Mouse (Mus musculus): ENCODE measurements around the gene Mcl1. TPM values are rescaled to one million over a fixed set of nuclear protein-coding genes. Genes with fewer than 3 reads are reported as not detected.

Mcl1 gene
- total RNA-seq, 2 experiments from 2014 or later, result 70.6 to 83.2 TPM

DNA sequence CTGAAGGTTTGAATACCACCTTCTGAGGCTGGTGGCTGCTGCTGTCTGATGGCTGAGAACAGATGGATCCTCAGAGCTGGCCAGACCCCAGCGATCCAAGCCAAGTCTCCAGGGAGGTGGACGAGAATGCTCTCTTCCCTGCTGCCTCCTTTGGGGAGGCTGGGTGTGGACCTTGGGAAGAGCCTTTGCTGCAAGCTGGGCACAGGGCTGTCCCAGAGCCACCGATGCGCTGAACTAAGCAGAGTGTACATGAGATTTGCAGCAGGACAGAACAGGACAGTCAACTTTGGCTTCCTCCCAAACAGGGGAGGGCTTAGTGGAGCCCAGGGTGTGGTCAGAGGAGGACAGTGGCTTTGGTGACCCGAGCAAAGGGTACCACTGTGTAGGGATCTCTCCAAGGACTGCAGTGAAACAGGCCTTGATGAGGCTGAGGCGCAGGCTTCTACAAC, 41.7 kb downstream of the Mcl1 start:
- ATAC-seq (replicated peaks; ENCODE audit: low FRiP score, poor library complexity, severe bottlenecking), result no peak

DNA sequence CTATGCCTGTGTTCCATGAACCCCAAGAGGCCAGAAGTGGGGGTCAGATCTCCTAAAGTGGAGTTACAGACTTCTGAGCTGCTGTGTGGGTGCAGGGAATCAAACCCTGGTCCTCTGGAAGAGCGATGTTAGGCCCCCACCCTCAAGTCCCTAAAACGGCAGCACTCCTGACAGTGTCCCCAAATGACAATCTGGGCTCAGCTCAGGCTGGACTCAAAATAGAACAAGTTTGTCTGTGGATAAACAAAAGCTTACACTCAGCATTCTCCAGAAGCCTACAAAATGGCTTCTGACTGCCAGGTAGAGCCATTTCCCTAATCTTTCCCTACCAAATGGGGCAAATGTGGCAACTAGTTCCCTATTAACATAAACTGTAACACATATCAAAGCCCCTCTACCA, 42.5 kb downstream of the Mcl1 start:
- ATAC-seq (replicated peaks; ENCODE audit: low FRiP score, poor library complexity, severe bottlenecking), result no peak

DNA sequence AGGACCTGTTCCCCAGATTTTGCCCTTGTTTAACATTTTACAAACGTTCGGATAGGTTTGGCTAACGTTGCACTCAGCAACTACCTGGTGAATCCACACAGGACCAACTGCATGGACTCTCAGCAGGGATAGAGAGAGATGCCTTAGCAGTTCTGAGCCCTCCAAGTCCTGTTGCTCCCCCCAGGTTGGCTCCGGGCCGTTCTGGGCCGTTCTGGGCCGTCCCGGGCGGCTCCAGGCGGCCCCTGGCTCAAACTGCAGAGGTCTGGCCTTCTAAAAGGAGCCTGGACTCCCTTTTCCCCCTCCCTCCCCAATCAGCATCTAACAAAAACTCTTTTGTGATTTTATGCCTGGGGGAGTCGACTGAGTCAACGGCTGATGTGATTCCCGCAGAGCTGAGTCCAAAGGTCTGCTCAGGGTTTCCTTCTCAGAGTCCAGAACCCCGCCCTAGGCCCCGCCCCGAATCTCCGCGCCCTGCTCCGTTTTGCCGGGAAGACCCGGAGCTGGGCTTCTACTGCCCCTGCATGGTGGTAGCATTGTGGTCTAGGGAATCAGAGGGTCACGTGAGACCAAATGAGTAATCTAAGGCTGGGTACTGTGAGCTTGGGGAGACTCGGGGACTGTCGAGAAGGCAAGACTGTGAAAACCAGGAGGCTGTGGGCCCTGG, 43.4 kb downstream of the Mcl1 start:
- no peak for ATAC-seq (replicated peaks; ENCODE audit: low FRiP score, poor library complexity, severe bottlenecking)

DNA sequence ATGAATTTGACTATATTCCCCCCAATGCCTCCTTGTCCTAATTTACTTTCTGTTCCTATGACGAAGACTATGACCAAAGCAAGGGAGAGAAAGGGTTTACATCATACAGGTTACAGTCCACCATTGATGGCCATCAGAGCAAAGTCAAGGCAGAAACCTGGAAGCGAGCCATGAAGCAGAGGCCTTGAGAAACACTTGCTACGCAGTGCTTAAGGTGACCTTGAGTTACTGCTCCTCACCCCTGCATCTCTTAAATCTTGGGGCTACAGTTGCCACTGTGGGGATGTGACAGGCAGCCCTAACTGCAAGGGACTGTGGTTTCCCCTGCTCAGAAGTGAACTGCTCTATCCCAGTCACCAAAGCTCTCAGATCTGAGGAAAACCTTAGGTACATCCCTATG, 44.7 kb downstream of the Mcl1 start:
- no peak for ATAC-seq (replicated peaks; ENCODE audit: low FRiP score, poor library complexity, severe bottlenecking)

DNA sequence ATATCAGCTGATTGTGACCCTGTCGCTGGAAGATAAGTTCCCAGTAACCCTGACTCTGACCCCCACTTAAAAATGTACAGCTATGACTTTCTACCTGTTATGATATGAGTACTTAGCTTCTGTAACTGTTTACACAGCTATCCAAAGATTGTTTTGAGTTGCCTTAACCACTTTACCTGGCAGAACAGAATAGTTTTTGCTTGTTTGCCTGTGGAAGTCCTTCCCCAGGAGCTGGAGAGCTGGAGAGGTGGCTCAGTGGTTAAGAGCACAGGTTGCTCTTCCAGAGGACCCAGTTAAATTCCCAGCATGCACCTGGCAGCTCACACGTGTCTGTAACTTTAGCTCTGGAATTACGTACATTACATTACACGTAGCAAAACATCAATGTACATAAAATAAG, 46.0 kb downstream of the Mcl1 start:
- no peak for ATAC-seq (replicated peaks; ENCODE audit: low FRiP score, poor library complexity, severe bottlenecking)

DNA sequence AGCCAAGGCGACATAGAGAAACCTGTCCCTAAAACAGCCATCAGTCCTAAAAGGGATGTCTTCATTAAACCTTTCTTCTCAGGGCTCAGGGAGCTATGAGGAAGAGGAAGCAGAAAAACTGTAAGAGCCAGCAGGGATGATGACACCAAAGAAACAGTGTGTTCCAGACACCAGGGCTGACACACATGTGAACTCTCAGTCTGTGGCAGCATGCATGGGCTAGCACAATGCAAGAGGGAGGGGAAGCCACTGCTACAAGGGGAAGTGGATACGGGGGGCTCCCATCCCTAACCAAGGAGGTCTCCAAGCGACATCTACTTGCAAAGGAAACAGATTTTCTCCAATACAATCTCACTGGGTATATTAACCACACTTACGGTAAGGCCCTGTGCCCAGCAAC, 47.7 kb downstream of the Mcl1 start:
- no peak for ATAC-seq (replicated peaks; ENCODE audit: low FRiP score, poor library complexity, severe bottlenecking)

DNA sequence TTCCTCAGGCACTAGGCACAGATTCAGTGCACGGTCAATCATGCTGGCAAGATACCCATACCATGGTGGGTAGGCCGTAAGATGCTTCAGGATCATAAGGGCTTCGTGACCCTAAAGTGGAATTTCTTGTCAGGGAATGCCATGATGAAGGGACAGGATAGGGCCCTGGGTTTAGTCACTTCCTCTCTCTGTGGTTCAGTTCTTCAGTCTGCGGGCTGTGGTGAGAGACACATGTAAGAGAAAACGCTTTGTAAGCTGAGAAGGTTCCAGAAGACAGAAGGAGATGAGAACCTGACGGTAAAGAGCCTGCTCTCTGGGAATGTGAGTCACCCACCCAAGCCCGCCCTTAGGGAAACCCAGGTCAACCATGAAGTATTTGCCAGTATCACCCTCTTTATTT, 48.9 kb downstream of the Mcl1 start:
- no peak for ATAC-seq (replicated peaks; ENCODE audit: low FRiP score, poor library complexity, severe bottlenecking)

DNA sequence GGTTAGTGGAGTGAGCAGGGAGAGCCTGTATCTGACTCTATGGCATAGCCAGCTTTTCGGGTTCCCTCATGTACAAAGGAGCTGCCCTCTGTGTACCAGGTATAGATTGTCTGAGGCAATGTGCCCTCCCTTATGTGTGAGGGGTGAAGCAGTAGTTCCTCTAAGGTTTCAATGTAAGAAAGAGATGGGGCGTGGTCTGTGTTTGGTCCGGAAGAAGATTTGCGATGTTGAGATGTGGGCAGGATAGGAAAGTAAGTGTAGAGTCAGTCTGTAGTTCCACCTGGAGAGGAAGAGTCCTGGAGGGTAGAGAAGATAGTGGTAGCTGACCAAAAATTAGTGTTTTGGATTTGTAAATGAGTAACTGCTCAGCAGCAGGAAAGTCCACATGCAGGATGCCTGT, 50.5 kb downstream of the Mcl1 start:
- no peak for ATAC-seq (replicated peaks; ENCODE audit: low FRiP score, poor library complexity, severe bottlenecking)

DNA sequence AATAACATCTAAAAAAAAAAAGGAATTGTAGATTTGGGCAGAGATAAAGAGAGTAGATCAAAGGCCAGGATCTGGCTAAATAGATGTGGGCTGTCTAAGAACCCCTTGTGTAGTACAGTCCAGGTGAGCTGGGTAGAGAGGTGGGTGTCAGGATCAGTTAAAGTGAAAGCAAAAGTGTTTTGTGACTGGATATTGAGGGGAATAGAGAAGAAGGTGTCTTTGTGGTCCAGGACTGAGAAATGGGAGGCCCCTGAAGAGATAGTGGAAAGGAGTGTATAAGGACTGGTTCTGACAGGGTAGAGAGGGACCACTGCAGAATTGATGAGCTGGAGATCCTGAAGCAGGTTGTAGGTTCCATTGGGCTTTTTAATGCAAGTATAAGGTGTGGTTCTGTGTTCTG, 51.4 kb downstream of the Mcl1 start:
- no peak for ATAC-seq (replicated peaks; ENCODE audit: low FRiP score, poor library complexity, severe bottlenecking)

Other genes starting within 250 kb of the Mcl1 start
- 35.9 and 43.1 TPM in 2 replicates for gene Arnt, start 224.4 kb upstream of the Mcl1 start, total RNA-seq (2015; ENCODE audit: low replicate concordance)
- gene Arnt, start 224.4 kb upstream of the Mcl1 start, total RNA-seq (2017; ENCODE audit: low replicate concordance), result 36.0 and 53.4 TPM in 2 replicates
- 5.2 TPM in 1 of 2 replicates, not detected in the other for gene Ctsk, start 159.5 kb upstream of the Mcl1 start, total RNA-seq (2015; ENCODE audit: low replicate concordance)
- gene Ctsk, start 159.5 kb upstream of the Mcl1 start, total RNA-seq (2017; ENCODE audit: low replicate concordance), result 1.0 TPM in 1 of 2 replicates, not detected in the other
- 96.5 and 125 TPM in 2 replicates for gene Ctss, start 132.0 kb upstream of the Mcl1 start, total RNA-seq (2015; ENCODE audit: low replicate concordance)
- gene Ctss, start 132.0 kb upstream of the Mcl1 start, total RNA-seq (2017; ENCODE audit: low replicate concordance), result 142 and 143 TPM in 2 replicates
- not detected in 2 replicates for gene Hormad1, start 99.1 kb upstream of the Mcl1 start, total RNA-seq (2015; ENCODE audit: low replicate concordance)
- not detected in 2 replicates for gene Hormad1, start 99.1 kb upstream of the Mcl1 start, total RNA-seq (2017; ENCODE audit: low replicate concordance)
- 73.8 and 84.0 TPM in 2 replicates for gene Golph3l, start 69.9 kb upstream of the Mcl1 start, total RNA-seq (2015; ENCODE audit: low replicate concordance)
- 115 and 116 TPM in 2 replicates for gene Golph3l, start 69.9 kb upstream of the Mcl1 start, total RNA-seq (2017; ENCODE audit: low replicate concordance)
- gene Ensa, start 33.8 kb upstream of the Mcl1 start, total RNA-seq (2015; ENCODE audit: low replicate concordance), result 30.9 and 34.1 TPM in 2 replicates
- 52.8 and 58.1 TPM in 2 replicates for gene Ensa, start 33.8 kb upstream of the Mcl1 start, total RNA-seq (2017; ENCODE audit: low replicate concordance)
- gene Adamtsl4, start 29.1 kb downstream of the Mcl1 start, total RNA-seq (2015; ENCODE audit: low replicate concordance), result not detected in 2 replicates
- not detected in 2 replicates for gene Adamtsl4, start 29.1 kb downstream of the Mcl1 start, total RNA-seq (2017; ENCODE audit: low replicate concordance)
- gene Ecm1, start 80.8 kb downstream of the Mcl1 start, total RNA-seq (2015; ENCODE audit: low replicate concordance), result not detected in 2 replicates
- gene Ecm1, start 80.8 kb downstream of the Mcl1 start, total RNA-seq (2017; ENCODE audit: low replicate concordance), result 0.42 and 1.1 TPM in 2 replicates
- gene Tars2, start 101.4 kb downstream of the Mcl1 start, total RNA-seq (2015; ENCODE audit: low replicate concordance), result 3.7 and 15.3 TPM in 2 replicates
- gene Tars2, start 101.4 kb downstream of the Mcl1 start, total RNA-seq (2017; ENCODE audit: low replicate concordance), result 3.1 and 7.2 TPM in 2 replicates
- gene Rprd2, start 160.1 kb downstream of the Mcl1 start, total RNA-seq (2015; ENCODE audit: low replicate concordance), result 26.7 and 30.7 TPM in 2 replicates
- gene Rprd2, start 160.1 kb downstream of the Mcl1 start, total RNA-seq (2017; ENCODE audit: low replicate concordance), result 12.4 and 14.9 TPM in 2 replicates
- gene Prpf3, start 197.1 kb downstream of the Mcl1 start, total RNA-seq (2015; ENCODE audit: low replicate concordance), result 6.0 and 12.5 TPM in 2 replicates
- gene Prpf3, start 197.1 kb downstream of the Mcl1 start, total RNA-seq (2017; ENCODE audit: low replicate concordance), result 14.6 and 21.2 TPM in 2 replicates
- gene Mrps21, start 212.7 kb downstream of the Mcl1 start, total RNA-seq (2015; ENCODE audit: low replicate concordance), result 35.5 and 95.7 TPM in 2 replicates
- gene Mrps21, start 212.7 kb downstream of the Mcl1 start, total RNA-seq (2017; ENCODE audit: low replicate concordance), result 87.3 and 106 TPM in 2 replicates
- not detected in 2 replicates for gene Ciart, start 223.5 kb downstream of the Mcl1 start, total RNA-seq (2015; ENCODE audit: low replicate concordance)
- not detected in 2 replicates for gene Ciart, start 223.5 kb downstream of the Mcl1 start, total RNA-seq (2017; ENCODE audit: low replicate concordance)
- gene BC028528, start 233.2 kb downstream of the Mcl1 start, total RNA-seq (2015; ENCODE audit: low replicate concordance), result 19.0 and 37.9 TPM in 2 replicates
- gene BC028528, start 233.2 kb downstream of the Mcl1 start, total RNA-seq (2017; ENCODE audit: low replicate concordance), result 7.0 and 15.9 TPM in 2 replicates
- 8.8 and 13.1 TPM in 2 replicates for gene Aph1a, start 235.2 kb downstream of the Mcl1 start, total RNA-seq (2015; ENCODE audit: low replicate concordance)
- gene Aph1a, start 235.2 kb downstream of the Mcl1 start, total RNA-seq (2017; ENCODE audit: low replicate concordance), result 6.1 and 9.8 TPM in 2 replicates
- gene Car14, start 245.9 kb downstream of the Mcl1 start, total RNA-seq (2015; ENCODE audit: low replicate concordance), result not detected in 2 replicates
- gene Car14, start 245.9 kb downstream of the Mcl1 start, total RNA-seq (2017; ENCODE audit: low replicate concordance), result not detected in 2 replicates

All from erythroblast, adult 5-6 weeks (primary cell).